Mouse (Mus musculus) MEL (cell line): Measurements from ENCODE around the gene Kidins220.

Experiments used
- CTCF ChIP-seq, 3 experiments: IDR thresholded peaks in 2 of 3; conservative IDR thresholded peaks in 1 of 3; 2 replicates each; pipeline ENCODE4 v1.5.1; 2011 to 2012; ENCODE audit warnings: low read length in 3 of 3, low read depth in 2 of 3, mild to moderate bottlenecking in 2 of 3, improper control_type of control experiment in 1 of 3, inconsistent platforms in 1 of 3, mixed read lengths in 1 of 3, moderate library complexity in 1 of 3; ENCODE audit not compliant: control insufficient read depth in 1 of 3, insufficient read depth in 1 of 3, poor library complexity in 1 of 3, severe bottlenecking in 1 of 3
- GABPA ChIP-seq: IDR thresholded peaks from 2 replicates; pipeline ENCODE4 v1.6.1; 2012; ENCODE audit warnings: low read depth, mild to moderate bottlenecking, inconsistent platforms, low read length, improper control_type of control experiment, moderate library complexity
- JUND ChIP-seq: IDR thresholded peaks from 2 replicates; pipeline ENCODE4 v1.6.1; 2011; ENCODE audit warnings: low read depth, mild to moderate bottlenecking, improper control_type of control experiment, low read length
- KAT2A ChIP-seq: conservative IDR thresholded peaks from 2 replicates; pipeline ENCODE4 v1.6.1; 2012; ENCODE audit warnings: low read depth, low read length, improper control_type of control experiment, inconsistent platforms
- MAFK ChIP-seq: IDR thresholded peaks from 2 replicates; pipeline ENCODE4 v1.6.1; 2011; ENCODE audit warnings: low read depth, mild to moderate bottlenecking, low read length, improper control_type of control experiment, borderline replicate concordance
- MAX ChIP-seq: IDR thresholded peaks from 2 replicates; pipeline ENCODE4 v1.6.1; 2011; ENCODE audit warnings: low read length, improper control_type of control experiment
- POLR2A ChIP-seq, 2 experiments: IDR thresholded peaks; 2 replicates each; pipeline ENCODE4 v1.6.1; 2011 to 2012; ENCODE audit warnings: low read length in 2 of 2, mild to moderate bottlenecking in 2 of 2, control low read depth in 1 of 2, improper control_type of control experiment in 1 of 2, low read depth in 1 of 2, moderate library complexity in 1 of 2; ENCODE audit not compliant: control insufficient read depth in 1 of 2, insufficient read depth in 1 of 2, poor library complexity in 1 of 2
- TBP ChIP-seq: IDR thresholded peaks from 2 replicates; pipeline ENCODE4 v1.8.0; 2011; ENCODE audit warnings: low read depth, low read length, improper control_type of control experiment
- TCF12 ChIP-seq: IDR thresholded peaks from 2 replicates; pipeline ENCODE4 v1.6.1; 2014; ENCODE audit warnings: low read depth, mild to moderate bottlenecking, inconsistent platforms, low read length, improper control_type of control experiment, moderate library complexity
- UBTF ChIP-seq: IDR thresholded peaks from 2 replicates; pipeline ENCODE4 v1.6.1; 2012; ENCODE audit warnings: low read depth, mild to moderate bottlenecking, inconsistent platforms, low read length, improper control_type of control experiment, moderate library complexity, borderline replicate concordance; ENCODE audit not compliant: insufficient read depth
- USF1 ChIP-seq: IDR thresholded peaks from 2 replicates; pipeline ENCODE4 v1.6.1; 2014; ENCODE audit warnings: low read depth, mild to moderate bottlenecking, inconsistent platforms, low read length, improper control_type of control experiment, moderate library complexity
- ZC3H11A ChIP-seq: IDR thresholded peaks from 2 replicates; pipeline ENCODE4 v1.6.1; 2012; ENCODE audit warnings: low read depth, mild to moderate bottlenecking, inconsistent platforms, low read length, improper control_type of control experiment

GRCm38 (mm10) chr12:24947065-24947464 lies 27.7 kb upstream of the Kidins220 start:
- TF ChIP-seq JUND (no peak), USF1 (no peak), POLR2A (IDR thresholded peaks at IDR 0.05; ENCODE audit: control insufficient read depth in 1 of 2, insufficient read depth in 1 of 2, low read depth in 1 of 2, low read length in 2 of 2, poor library complexity in 1 of 2) (no peak), TBP (no peak), ZC3H11A (no peak), MAFK (no peak), TCF12 (no peak), KAT2A (no peak), CTCF (IDR thresholded peaks at IDR 0.05 in 2 of 3, conservative IDR thresholded peaks at IDR 0.05 in 1 of 3; ENCODE audit: control insufficient read depth in 1 of 3, insufficient read depth in 1 of 3, low read depth in 2 of 3, low read length in 3 of 3, poor library complexity in 1 of 3, severe bottlenecking in 1 of 3) (no peak), MAX (no peak), GABPA (no peak), UBTF (no peak)
